Mouse (Mus musculus) 3134 (cell line): ENCODE measurements around the gene Tmub1.
A peak's percentile ranks its signal among the peaks of the same experiment; 100 is the strongest.

Experiments used
- DNase-seq: peaks from one replicate; pipeline ENCODE4 v3.0.0-alpha.2; 2011; ENCODE audit warnings: low spot score; ENCODE audit not compliant: insufficient read length; ENCODE audit errors: extremely low read depth

Gene Tmub1

GRCm38 (mm10) chr5:24447624-24448298 is at the start of gene Tmub1:
Gene Tmub1 (minus strand): TSS chr5:24447854.
- DNase-seq: peak; percentile 89

GRCm38 (mm10) chr5:24496756-24497155 is 49.1 kb upstream of the Tmub1 start:
- DNase-seq: no peak

- DNase-seq: no peak
Observed at GRCm38 (mm10) chr5:24495019-24495418, 47.4 kb upstream of the Tmub1 start.

GRCm38 (mm10) chr5:24492546-24493285 is 45.1 kb upstream of the Tmub1 start:
- DNase-seq: no peak

- no peak for DNase-seq
Observed at GRCm38 (mm10) chr5:24490413-24490920, 42.8 kb upstream of the Tmub1 start.

- no peak for DNase-seq
Observed at GRCm38 (mm10) chr5:24486738-24487137, 39.1 kb upstream of the Tmub1 start.

- peak; percentile 54 for DNase-seq
Observed at GRCm38 (mm10) chr5:24486097-24486496, 38.4 kb upstream of the Tmub1 start.

GRCm38 (mm10) chr5:24484963-24485362 is 37.3 kb upstream of the Tmub1 start:
- DNase-seq: no peak

- no peak for DNase-seq
Observed at GRCm38 (mm10) chr5:24483326-24483725, 35.7 kb upstream of the Tmub1 start.

GRCm38 (mm10) chr5:24482247-24483079 is 34.8 kb upstream of the Tmub1 start:
- no peak for DNase-seq

GRCm38 (mm10) chr5:24481647-24482046 is 34.0 kb upstream of the Tmub1 start:
- no peak for DNase-seq

GRCm38 (mm10) chr5:24477909-24478308 is 30.3 kb upstream of the Tmub1 start:
- no peak for DNase-seq

- DNase-seq: no peak
Observed at GRCm38 (mm10) chr5:24475476-24476241, 28.0 kb upstream of the Tmub1 start.

- DNase-seq: no peak
Observed at GRCm38 (mm10) chr5:24474723-24475261, 27.1 kb upstream of the Tmub1 start.

GRCm38 (mm10) chr5:24474025-24474722 is 26.5 kb upstream of the Tmub1 start:
- no peak for DNase-seq

GRCm38 (mm10) chr5:24472884-24473619 is 25.4 kb upstream of the Tmub1 start:
- no peak for DNase-seq

GRCm38 (mm10) chr5:24470600-24470999 is 22.9 kb upstream of the Tmub1 start:
- DNase-seq: no peak

- no peak for DNase-seq
Observed at GRCm38 (mm10) chr5:24466762-24467161, 19.1 kb upstream of the Tmub1 start.

GRCm38 (mm10) chr5:24455613-24456012 is 8.0 kb upstream of the Tmub1 start:
- no peak for DNase-seq
